In the genomic region with DNA sequence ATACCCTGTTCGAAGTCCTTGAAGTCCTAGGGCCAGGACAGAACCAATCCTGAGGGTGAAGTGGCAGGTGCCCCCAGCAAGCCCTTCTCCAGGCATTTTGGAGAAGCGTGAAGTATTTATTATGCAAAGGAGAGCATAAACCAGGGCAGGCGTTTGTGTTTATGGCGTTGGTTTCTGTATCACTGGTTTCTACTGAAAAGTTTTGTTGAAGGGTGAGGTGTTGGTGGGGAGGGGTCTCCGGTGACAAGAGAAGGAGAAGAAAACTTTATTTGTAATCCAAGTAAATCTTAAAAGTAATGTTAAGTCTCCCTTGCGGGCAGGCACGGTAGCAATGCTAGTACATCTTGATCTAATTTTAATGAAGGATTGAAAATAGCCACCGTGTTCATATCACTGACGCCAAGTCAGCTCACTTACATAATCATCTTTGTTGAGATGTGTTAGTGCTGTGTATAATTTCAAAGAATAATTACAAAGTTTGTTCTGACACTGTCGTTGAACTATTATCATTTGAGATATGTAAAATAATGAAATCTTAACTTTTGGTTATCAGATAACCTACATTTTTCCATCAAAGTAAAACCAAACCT, we compare ENCODE assay signal across 8 mouse cellular contexts.
DNase-seq lines count a peak whose midpoint lies in the region; ATAC-seq and TF ChIP-seq lines count a peak whose summit lies in the region.

No protein-coding gene starts in this region.

- no peak for ATAC-seq in intestine, postnatal 0 days

- peak overlapping the region; percentile 85 for H3K9ac ChIP-seq in intestine, postnatal 0 days (ENCODE audit: low read depth, low read length)

- H3K36me3 ChIP-seq in intestine, postnatal 0 days (ENCODE audit: control insufficient read depth, insufficient read depth), result no peaks in the 10 kb centered on the region
- no peaks in the 10 kb centered on the region for H3K36me3 ChIP-seq in thymus, adult 2 months (ENCODE audit: control insufficient read depth, insufficient read depth, low read length)

- H3K27me3 ChIP-seq in intestine, postnatal 0 days (replicated peaks; ENCODE audit: control insufficient read depth, insufficient read depth, low read length), result no peaks in the 10 kb centered on the region
- peaks cover 3% of the 10 kb centered on the region; the same call in 1 of the 2 replicates for H3K27me3 ChIP-seq in thymus, adult 2 months (ENCODE audit: control insufficient read depth, insufficient read depth, low read length)

- H3K4me2 ChIP-seq in intestine, postnatal 0 days (replicated peaks; ENCODE audit: low read depth), result peak overlapping the region; percentile 71

- 16% methylated on average over 10 of the region's 10 CpGs for WGBS in intestine, postnatal 0 days
- 15% methylated on average over 10 of the region's 10 CpGs for WGBS in olfactory bulb, adult 2 months
- 46% methylated on average over 10 of the region's 10 CpGs for WGBS in thymus, adult 2 months

- no peak for TF ChIP-seq CTCF in intestine, postnatal 0 days (IDR thresholded peaks at IDR 0.05; ENCODE audit: low read depth)
- no peak for TF ChIP-seq CTCF in olfactory bulb, adult 2 months (IDR thresholded peaks at IDR 0.05; ENCODE audit: insufficient read depth, low read depth, low read length)
- TF ChIP-seq CTCF in thymus, adult 2 months (IDR thresholded peaks at IDR 0.05; ENCODE audit: borderline replicate concordance, control insufficient read depth, extremely low read depth, insufficient read depth, low read length, poor library complexity), result no peak

- no peaks in the 10 kb centered on the region for H3K4me1 ChIP-seq in intestine, postnatal 0 days (replicated peaks; ENCODE audit: control insufficient read depth, insufficient read depth, low read length)
- no peaks in the 10 kb centered on the region for H3K4me1 ChIP-seq in olfactory bulb, adult 2 months (ENCODE audit: control insufficient read depth, insufficient read depth, low read length)
- H3K4me1 ChIP-seq in thymus, adult 2 months (replicated peaks; ENCODE audit: control insufficient read depth, insufficient read depth, low read length), result peaks cover 3% of the 10 kb centered on the region; the same call in 1 of the 2 replicates

- peak; percentile 42 for DNase-seq in gastrocnemius, adult 18-20 months (ENCODE audit: low spot score)
- DNase-seq in gastrocnemius, postnatal 10 days, result no peak
- peak; percentile 6 for DNase-seq in right cerebral cortex, postnatal 25 days
- no peak for DNase-seq in right cerebral cortex, adult 18-20 months
- DNase-seq in thymus, adult 2 months, result no peak
- no peak for DNase-seq in left cerebral cortex, postnatal 4 days

- peak overlapping the region; percentile 72 for H3K4me3 ChIP-seq in intestine, postnatal 0 days (ENCODE audit: low read depth, low read length)
- H3K4me3 ChIP-seq in olfactory bulb, adult 2 months (ENCODE audit: insufficient read depth, low read depth, low read length), result peak overlapping the region; percentile 86
- no peak overlapping the region for H3K4me3 ChIP-seq in thymus, adult 2 months (ENCODE audit: control insufficient read depth, insufficient read depth, low read length)

- intact Hi-C loops in left cerebral cortex, postnatal 4 days (cut with DNase I), result no loop called here

- H3K27ac ChIP-seq in intestine, postnatal 0 days (ENCODE audit: low read depth, low read length), result no peak overlapping the region
- peak overlapping the region; percentile 49 for H3K27ac ChIP-seq in olfactory bulb, adult 2 months (ENCODE audit: insufficient read depth, low read depth, low read length)
- no peak overlapping the region for H3K27ac ChIP-seq in thymus, adult 2 months (ENCODE audit: control insufficient read depth, insufficient read depth, low read length)

- H3K9me3 ChIP-seq in intestine, postnatal 0 days (ENCODE audit: control insufficient read depth), result no peaks in the 10 kb centered on the region

- TF ChIP-seq POLR2A in olfactory bulb, adult 2 months (IDR thresholded peaks at IDR 0.05; ENCODE audit: insufficient read depth, low read depth, low read length), result no peak
- no peak for TF ChIP-seq POLR2A in thymus, adult 2 months (IDR thresholded peaks at IDR 0.05; ENCODE audit: control insufficient read depth, extremely low read depth, insufficient read depth, low read length, poor library complexity)

Comparison
In these comparisons a context has a peak if more than half of its experiments do, and no peak if none do; other contexts are left out.
1. DNase-seq: peak in gastrocnemius, adult 18-20 months (single experiment) and right cerebral cortex, postnatal 25 days (single experiment); none in gastrocnemius, postnatal 10 days (single experiment), right cerebral cortex, adult 18-20 months (single experiment), thymus, adult 2 months (single experiment) and left cerebral cortex, postnatal 4 days (single experiment).